Mouse (Mus musculus): Measurements from ENCODE around the gene Luzp4.
"Not testable (repeated sequence)": the region's sequence is repeated elsewhere in the genome, so short reads cannot be mapped to it uniquely, and the experiment has no call there.

Luzp4 gene

DNA sequence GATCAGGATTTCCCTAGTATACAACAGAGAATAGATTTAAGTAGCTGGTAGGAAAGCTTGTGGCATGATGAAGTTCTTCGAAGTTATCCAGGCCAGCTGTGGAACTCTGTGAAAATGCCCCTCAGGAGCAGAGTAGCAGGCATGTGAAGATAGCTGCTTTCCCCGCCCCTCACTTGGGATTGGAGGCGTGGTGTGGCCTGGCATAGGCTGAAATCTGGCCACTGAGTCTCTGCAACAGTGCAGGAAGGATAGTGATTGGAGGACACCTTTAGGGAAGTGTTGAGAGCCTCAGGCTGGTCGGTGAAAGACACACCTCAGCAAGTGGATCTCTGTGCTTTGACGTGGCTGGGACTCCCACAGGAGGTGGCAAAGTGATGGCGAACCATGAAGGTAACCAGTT, at the start of gene Luzp4:
Luzp4 (plus strand) TSS at position 301 of the 400 bp plus-strand sequence.
- not testable (repeated sequence) for DNase-seq

DNA sequence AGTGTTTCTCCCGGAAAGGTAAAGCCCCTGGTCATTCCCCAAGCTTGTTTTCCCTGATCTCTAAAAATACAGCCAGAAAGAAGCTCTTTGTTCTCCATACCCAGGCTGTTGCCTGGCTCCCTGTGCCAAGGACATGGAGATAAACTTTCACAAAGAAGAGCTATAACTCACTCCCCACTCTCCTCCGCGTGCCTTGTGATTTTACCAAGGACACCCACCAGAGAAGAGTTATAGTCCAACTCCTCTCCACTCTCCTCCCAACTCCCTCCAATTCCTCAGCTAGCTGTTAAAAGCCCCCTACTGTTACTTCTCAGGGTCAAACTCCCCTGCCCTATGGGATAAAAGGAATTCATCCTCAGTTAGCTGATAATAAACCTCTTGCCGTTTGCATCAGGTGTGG, 15.6 kb upstream of the Luzp4 start:
- DNase-seq = not testable (repeated sequence)

All from kidney, adult 18-20 months (tissue).